Mouse (Mus musculus): ENCODE results near the gene Gse1.

DNA sequence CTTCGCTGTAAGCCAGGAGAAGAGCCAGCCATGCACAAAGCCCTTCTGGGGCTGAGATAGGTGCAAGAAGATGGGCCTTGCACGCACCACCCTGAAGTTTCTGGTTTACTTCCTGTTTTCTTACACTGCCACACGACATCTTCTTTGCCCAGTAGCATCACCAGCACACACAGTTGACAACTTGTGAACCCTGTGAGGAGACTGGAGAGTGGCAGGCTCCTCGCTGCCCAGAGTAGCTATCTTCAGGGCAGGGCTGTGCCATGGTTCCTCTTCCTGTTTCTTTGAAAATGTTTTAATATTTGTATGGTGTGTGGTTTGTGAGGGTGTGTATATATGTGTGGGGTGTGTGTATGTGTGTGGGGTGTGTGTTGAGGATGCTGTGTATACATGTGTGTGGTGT is 84.2 kb downstream of the Gse1 start:
- no peak for TF ChIP-seq TAL1 (IDR thresholded peaks at IDR 0.05; ENCODE audit: low read length)
- no peak for TF ChIP-seq GATA1 (IDR thresholded peaks at IDR 0.05; ENCODE audit: low read length)
